In genomic region chr17:47509031-47509705, GRCm38 (mm10) we compare ENCODE assay signal across 10 mouse cellular contexts. TPM values are rescaled to one million over a fixed set of nuclear protein-coding genes. Genes with fewer than 3 reads are reported as not detected.
DNase-seq lines count a peak whose midpoint lies in the region; ATAC-seq and TF ChIP-seq lines count a peak whose summit lies in the region.
"Had no signal": no experiment of that assay in that cellular context is flagged by ENCODE, and none has a peak within 500 bp of the region (broad histone marks: within the 10 kb centered on the region; RNA-seq: fewer than 3 reads in every experiment).

No protein-coding gene starts in this region.

- H3K36me3 ChIP-seq in hindbrain, embryonic 14.5 days (replicated peaks; ENCODE audit: control insufficient read depth, insufficient read depth): no peaks in the 10 kb centered on the region
- no peaks in the 10 kb centered on the region for H3K36me3 ChIP-seq in hindbrain, embryonic 12.5 days
- no peaks in the 10 kb centered on the region; the same call in 1 of the 2 replicates for H3K36me3 ChIP-seq in liver, postnatal 0 days (replicated peaks; ENCODE audit: insufficient read depth, low read length)

- no peak for ATAC-seq in hindbrain, embryonic 14.5 days (ENCODE audit: low FRiP score)
- no peak for ATAC-seq in hindbrain, embryonic 12.5 days (ENCODE audit: low FRiP score)
- no peak for ATAC-seq in liver, postnatal 0 days
- ATAC-seq: midbrain, embryonic 16.5 days had no signal

- 0 out of 2 replicates have a peak overlapping the region, but pooled peaks have one; percentile 38 for H3K27ac ChIP-seq in hindbrain, embryonic 14.5 days
- H3K27ac ChIP-seq in hindbrain, embryonic 12.5 days: no peak overlapping the region
- peak overlapping the region; percentile 100 for H3K27ac ChIP-seq in liver, postnatal 0 days (ENCODE audit: low read depth)

- DNase-seq in hindbrain, embryonic 14.5 days (ENCODE audit: low spot score): no peak
- peak; percentile 31 for DNase-seq in CD4-positive helper T cell, adult 2 months (ENCODE audit: low read depth, low spot score)
- peak; percentile 29 for DNase-seq in adipocyte (ENCODE audit: low spot score)
- no peak for DNase-seq in liver, postnatal 0 days
- no peak for DNase-seq in cerebellum, adult 9-11 months
- DNase-seq in frontal cortex, postnatal 36 days (ENCODE audit: low spot score in 2 of 2): no peak
- DNase-seq in MN1 (ENCODE audit: low spot score): no peak
- DNase-seq: kidney, postnatal 4 days had no signal

- TF ChIP-seq CTCF in liver, postnatal 0 days (IDR thresholded peaks at IDR 0.05; ENCODE audit: low read depth): no peak

- no peak overlapping the region for H3K4me2 ChIP-seq in hindbrain, embryonic 14.5 days (replicated peaks)
- no peak overlapping the region for H3K4me2 ChIP-seq in hindbrain, embryonic 12.5 days (replicated peaks)
- H3K4me2 ChIP-seq in liver, postnatal 0 days (ENCODE audit: low read depth, low read length): peak overlapping the region; percentile 89; the same call in 1 of the 2 replicates

- no peak overlapping the region for H3K4me3 ChIP-seq in hindbrain, embryonic 14.5 days (replicated peaks; ENCODE audit: low read length)
- no peak overlapping the region for H3K4me3 ChIP-seq in hindbrain, embryonic 12.5 days
- 0 out of 2 replicates have a peak overlapping the region, but pooled peaks have one; percentile 46 for H3K4me3 ChIP-seq in liver, postnatal 0 days (ENCODE audit: low read depth, low read length)

- no peak overlapping the region for H3K9ac ChIP-seq in hindbrain, embryonic 14.5 days
- H3K9ac ChIP-seq in hindbrain, embryonic 12.5 days: no peak overlapping the region
- H3K9ac ChIP-seq in liver, postnatal 0 days (replicated peaks): no peak overlapping the region

- no peaks in the 10 kb centered on the region for H3K9me3 ChIP-seq in hindbrain, embryonic 14.5 days (ENCODE audit: control insufficient read depth, low read length)
- no peaks in the 10 kb centered on the region for H3K9me3 ChIP-seq in hindbrain, embryonic 12.5 days (replicated peaks)
- no peaks in the 10 kb centered on the region for H3K9me3 ChIP-seq in liver, postnatal 0 days (ENCODE audit: low read length)

- H3K4me1 ChIP-seq in hindbrain, embryonic 14.5 days (replicated peaks; ENCODE audit: control insufficient read depth, insufficient read depth, low read length): peaks cover 6% of the 10 kb centered on the region; the same call in 1 of the 2 replicates
- peaks cover 21% of the 10 kb centered on the region for H3K4me1 ChIP-seq in hindbrain, embryonic 12.5 days
- peaks cover 72% of the 10 kb centered on the region for H3K4me1 ChIP-seq in liver, postnatal 0 days (ENCODE audit: insufficient read depth)

- no peaks in the 10 kb centered on the region for H3K27me3 ChIP-seq in hindbrain, embryonic 14.5 days (ENCODE audit: control insufficient read depth, insufficient read depth, low read length)
- no peaks in the 10 kb centered on the region for H3K27me3 ChIP-seq in hindbrain, embryonic 12.5 days
- no peaks in the 10 kb centered on the region for H3K27me3 ChIP-seq in liver, postnatal 0 days (ENCODE audit: insufficient read depth, low read length)

- WGBS in hindbrain, embryonic 14.5 days: 58% methylated on average over 9 of the region's 9 CpGs
- WGBS in hindbrain, embryonic 12.5 days: 51% methylated on average over 9 of the region's 9 CpGs
- 26% methylated on average over 7 of the region's 9 CpGs for WGBS in liver, postnatal 0 days (ENCODE audit: insufficient replicate concordance)

- no peak for TF ChIP-seq EP300 in liver, postnatal 0 days (IDR thresholded peaks at IDR 0.05; ENCODE audit: low read depth)

RNA-seq across cellular contexts. Expression of gene Ccnd3, which starts 4.3 kb away (rescaled TPM):
- polyA plus RNA-seq in hindbrain, embryonic 14.5 days (2014; fragmentation: Nextera tagmentation; extraction: Ambion mirVana): 78.9 and 80.3 TPM in 2 replicates
- polyA plus RNA-seq in hindbrain, embryonic 12.5 days (2016; fragmentation: Nextera tagmentation; extraction: Ambion mirVana): 177 and 179 TPM in 2 replicates
- 249 and 250 TPM in 2 replicates for polyA plus RNA-seq in liver, postnatal 0 days (2015; fragmentation: Nextera tagmentation; extraction: Ambion mirVana)

RNA-seq across cellular contexts. Expression of gene Taf8, which starts 7.1 kb away (rescaled TPM):
- polyA plus RNA-seq in hindbrain, embryonic 14.5 days (2014; fragmentation: Nextera tagmentation; extraction: Ambion mirVana): 16.4 and 16.9 TPM in 2 replicates
- polyA plus RNA-seq in hindbrain, embryonic 12.5 days (2016; fragmentation: Nextera tagmentation; extraction: Ambion mirVana): 27.5 and 29.5 TPM in 2 replicates
- 6.5 and 8.1 TPM in 2 replicates for polyA plus RNA-seq in liver, postnatal 0 days (2015; fragmentation: Nextera tagmentation; extraction: Ambion mirVana)

Comparison
In these comparisons a context has a peak if more than half of its experiments do, and no peak if none do; other contexts are left out.
1. DNase-seq: peak in CD4-positive helper T cell, adult 2 months (single experiment) and adipocyte (single experiment); none in hindbrain, embryonic 14.5 days (single experiment), liver, postnatal 0 days (single experiment), cerebellum, adult 9-11 months (single experiment), frontal cortex, postnatal 36 days (0 of 2) and MN1 (single experiment).